Mouse (Mus musculus) brain, embryonic 14.5 days (tissue): Measurements from ENCODE around the gene Car14.

Experiments used
- CTCF ChIP-seq: fragments of 200-500 bp; IDR thresholded peaks from 2 replicates; pipeline ENCODE4 v1.5.1; 2012; ENCODE audit warnings: inconsistent platforms, mild to moderate bottlenecking, moderate library complexity, borderline replicate concordance; ENCODE audit not compliant: insufficient read depth, insufficient read length; ENCODE audit errors: extremely low read depth
- POLR2A ChIP-seq: fragments of 200-500 bp; IDR thresholded peaks from 2 replicates; pipeline ENCODE4 v1.6.1; 2012; ENCODE audit warnings: mild to moderate bottlenecking, inconsistent platforms, borderline replicate concordance; ENCODE audit not compliant: poor library complexity, insufficient read depth, insufficient read length, severe bottlenecking; ENCODE audit errors: extremely low read depth

DNA sequence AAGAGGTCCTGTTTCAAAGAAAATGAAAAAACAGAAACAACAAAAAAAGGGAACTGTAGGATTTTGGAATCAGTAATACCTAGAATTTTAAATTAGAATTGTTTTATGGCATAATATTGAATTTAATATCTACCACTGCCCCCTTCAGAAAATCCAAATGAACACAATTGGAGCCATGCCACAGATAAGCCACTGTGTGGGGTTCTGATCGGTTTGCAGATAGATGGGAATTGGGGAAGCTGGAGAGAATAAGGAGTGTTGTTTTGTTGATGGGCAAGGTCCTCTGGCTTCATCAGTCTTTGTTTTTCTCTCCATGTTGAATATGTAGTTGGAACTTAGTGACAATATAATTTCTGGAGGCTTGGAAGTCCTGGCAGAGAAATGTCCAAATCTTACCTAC lies 30.0 kb upstream of the Car14 start:
- no peak for TF ChIP-seq CTCF
- no peak for TF ChIP-seq POLR2A
